Mouse (Mus musculus) MEL (cell line): ENCODE data around the gene Tcea3.

Experiments
- CTCF ChIP-seq, 3 experiments: IDR thresholded peaks in 2 of 3; conservative IDR thresholded peaks in 1 of 3; 2 replicates each; pipeline ENCODE4 v1.5.1; 2011 to 2012; ENCODE audit warnings: low read length in 3 of 3, low read depth in 2 of 3, mild to moderate bottlenecking in 2 of 3, improper control_type of control experiment in 1 of 3, inconsistent platforms in 1 of 3, mixed read lengths in 1 of 3, moderate library complexity in 1 of 3; ENCODE audit not compliant: control insufficient read depth in 1 of 3, insufficient read depth in 1 of 3, poor library complexity in 1 of 3, severe bottlenecking in 1 of 3
- EP300 ChIP-seq, 2 experiments: IDR thresholded peaks; 2 replicates each; pipeline ENCODE4 v1.6.1; 2011; ENCODE audit warnings: improper control_type of control experiment in 2 of 2, low read length in 2 of 2, low read depth in 1 of 2, mild to moderate bottlenecking in 1 of 2
- JUND ChIP-seq: IDR thresholded peaks from 2 replicates; pipeline ENCODE4 v1.6.1; 2011; ENCODE audit warnings: low read depth, mild to moderate bottlenecking, improper control_type of control experiment, low read length
- POLR2A ChIP-seq, 2 experiments: IDR thresholded peaks; 2 replicates each; pipeline ENCODE4 v1.6.1; 2011 to 2012; ENCODE audit warnings: low read length in 2 of 2, mild to moderate bottlenecking in 2 of 2, control low read depth in 1 of 2, improper control_type of control experiment in 1 of 2, low read depth in 1 of 2, moderate library complexity in 1 of 2; ENCODE audit not compliant: control insufficient read depth in 1 of 2, insufficient read depth in 1 of 2, poor library complexity in 1 of 2
- POLR2AphosphoS5 ChIP-seq: IDR thresholded peaks from 2 replicates; pipeline ENCODE4 v1.6.1; 2012; ENCODE audit warnings: low read depth, borderline replicate concordance, mild to moderate bottlenecking, inconsistent platforms, low read length, moderate library complexity, mixed read lengths
- TBP ChIP-seq: IDR thresholded peaks from 2 replicates; pipeline ENCODE4 v1.8.0; 2011; ENCODE audit warnings: low read depth, low read length, improper control_type of control experiment

DNA sequence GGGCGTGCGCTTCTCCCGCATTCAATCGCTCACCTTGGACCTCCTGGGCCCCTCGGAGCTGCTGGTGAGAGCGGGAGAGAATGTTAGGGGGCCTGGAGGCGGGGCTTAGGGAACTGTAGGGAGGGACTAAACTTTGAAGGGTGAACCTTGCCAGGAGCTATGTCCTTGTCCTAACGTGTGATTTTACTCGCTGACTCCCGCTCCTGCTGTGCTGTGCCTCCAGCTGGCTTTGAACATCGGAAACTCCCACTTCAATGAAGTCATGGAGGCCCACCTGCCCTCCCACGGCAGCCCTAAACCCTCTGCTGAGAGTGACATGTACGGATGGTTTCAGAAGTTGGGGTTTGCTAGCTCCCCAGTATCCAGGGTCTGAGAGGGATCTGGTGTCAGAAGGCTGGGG, 8.9 kb upstream of the Tcea3 start:
- TF ChIP-seq CTCF (IDR thresholded peaks at IDR 0.05 in 2 of 3, conservative IDR thresholded peaks at IDR 0.05 in 1 of 3; ENCODE audit: control insufficient read depth in 1 of 3, insufficient read depth in 1 of 3, low read depth in 2 of 3, low read length in 3 of 3, poor library complexity in 1 of 3, severe bottlenecking in 1 of 3) (no peak), POLR2AphosphoS5 (no peak), EP300 (IDR thresholded peaks at IDR 0.05; ENCODE audit: low read depth in 1 of 2, low read length in 2 of 2) (no peak), JUND (no peak), POLR2A (IDR thresholded peaks at IDR 0.05; ENCODE audit: control insufficient read depth in 1 of 2, insufficient read depth in 1 of 2, low read depth in 1 of 2, low read length in 2 of 2, poor library complexity in 1 of 2) (no peak), TBP (no peak)
